Mouse (Mus musculus) bone marrow macrophage, adult 2 months (primary cell): ENCODE results near the gene Slco1a6.

Experiments
- CTCF ChIP-seq: IDR thresholded peaks from 2 replicates; pipeline ENCODE4 v1.5.1; 2012; ENCODE audit warnings: low read depth, mild to moderate bottlenecking, low read length, moderate library complexity
- POLR2A ChIP-seq: IDR thresholded peaks from 2 replicates; pipeline ENCODE4 v1.6.1; 2012; ENCODE audit warnings: mild to moderate bottlenecking, low read depth, low read length, borderline replicate concordance

- TF ChIP-seq POLR2A (no peak), CTCF (no peak)
Observed at GRCm38 (mm10) chr6:142161171-142161570, 47.1 kb downstream of the Slco1a6 start.
